Mouse (Mus musculus) liver, adult 2 months (tissue): ENCODE measurements around the gene Znrf1. TPM values are rescaled to one million over a fixed set of nuclear protein-coding genes. Genes with fewer than 3 reads are reported as not detected.

ENCODE experiments used
- DNase-seq: peaks from one replicate; pipeline ENCODE4 v3.0.0-alpha.2; 2011; ENCODE audit warnings: low read depth, low spot score; ENCODE audit errors: extremely low read depth
- H3K27ac ChIP-seq: fragments of 200-500 bp; replicated peaks from 2 replicates; pipeline ENCODE4 v1.5.1; 2012; ENCODE audit warnings: low read depth, mild to moderate bottlenecking, control low read depth, inconsistent platforms, low read length; ENCODE audit not compliant: insufficient read depth
- H3K27me3 ChIP-seq: fragments of 200-500 bp; 2 replicates; pipeline ENCODE4 v1.6.1; 2012; ENCODE audit warnings: mild to moderate bottlenecking, moderate library complexity, low read length, inconsistent platforms; ENCODE audit not compliant: control insufficient read depth, insufficient read depth
- H3K36me3 ChIP-seq: fragments of 200-500 bp; 2 replicates; pipeline ENCODE4 v1.6.1; 2012; ENCODE audit warnings: low read length, inconsistent platforms; ENCODE audit not compliant: control insufficient read depth, insufficient read depth
- H3K4me1 ChIP-seq: fragments of 200-500 bp; 2 replicates; pipeline ENCODE4 v1.6.1; 2011; ENCODE audit warnings: low read length; ENCODE audit not compliant: control insufficient read depth, insufficient read depth
- H3K4me3 ChIP-seq: fragments of 200-500 bp; 2 replicates; pipeline ENCODE4 v1.5.1; 2011; ENCODE audit warnings: low read depth, mild to moderate bottlenecking, control low read depth, low read length, moderate library complexity; ENCODE audit not compliant: insufficient read depth
- H3K79me2 ChIP-seq: fragments of 200-500 bp; 2 replicates; pipeline ENCODE4 v1.6.1; 2012; ENCODE audit warnings: inconsistent platforms, mild to moderate bottlenecking, low read length, moderate library complexity; ENCODE audit not compliant: control insufficient read depth, insufficient read depth
- H3K9ac ChIP-seq: fragments of 200-500 bp; 2 replicates; pipeline ENCODE4 v1.6.1; 2012; ENCODE audit warnings: low read depth, mild to moderate bottlenecking, control low read depth, inconsistent platforms, low read length
- CTCF ChIP-seq: fragments of 200-500 bp; IDR thresholded peaks from 2 replicates; pipeline ENCODE4 v1.5.1; 2011; ENCODE audit warnings: low read depth, low read length, control low read depth
- POLR2A ChIP-seq: fragments of 200-500 bp; IDR thresholded peaks from 2 replicates; pipeline ENCODE4 v1.6.1; 2011; ENCODE audit warnings: low read length, control low read depth; ENCODE audit not compliant: insufficient read depth; ENCODE audit errors: extremely low read depth
- WGBS: fragments of 180-500 bp; shearing (Covaris S2); methylation state at CpG from one replicate; pipeline ENCODE4 v1.1.7; 2018; 5-methylcytosine and 5-hydroxymethylcytosine counted together
- polyA plus RNA-seq: library from polyadenylated mRNA; depleted of rRNA; stranded (reverse); fragments of >200 nt; gene quantifications from 2 replicates; pipeline ENCODE4 v1.2.3, GENCODE M21; 2012
- total RNA-seq: library from RNA; depleted of rRNA; stranded (reverse); fragments of >200 nt; gene quantifications from 2 replicates; pipeline ENCODE4 v1.2.3, GENCODE M21; 2014

Gene Znrf1
- total and polyA plus RNA-seq, 2 experiments, result 13.8 to 44.3 TPM

- 60% methylated on average over 15 of the region's 15 CpGs for WGBS
- H3K4me3 ChIP-seq, result no peak overlapping the region
- H3K27me3 ChIP-seq, result no peaks in the 10 kb centered on the region
- H3K79me2 ChIP-seq, result peaks cover 32% of the 10 kb centered on the region
- H3K36me3 ChIP-seq, result no peaks in the 10 kb centered on the region
- no peak overlapping the region for H3K9ac ChIP-seq
- H3K27ac ChIP-seq, result no peak overlapping the region
- H3K4me1 ChIP-seq, result peaks cover 16% of the 10 kb centered on the region
- DNase-seq, result no peak
- TF ChIP-seq POLR2A, result no peak
- no peak for TF ChIP-seq CTCF
Observed at GRCm38 (mm10) chr8:111595712-111596484, 60.0 kb downstream of the Znrf1 start.

- peaks cover 31% of the 10 kb centered on the region for H3K79me2 ChIP-seq
- WGBS, result 65% methylated on average over 3 of the region's 3 CpGs
- no peak overlapping the region for H3K27ac ChIP-seq
- no peak for DNase-seq
- H3K27me3 ChIP-seq, result no peaks in the 10 kb centered on the region
- TF ChIP-seq CTCF (no peak), POLR2A (no peak)
- H3K9ac ChIP-seq, result no peak overlapping the region
- no peak overlapping the region for H3K4me3 ChIP-seq
- H3K4me1 ChIP-seq, result peaks cover 16% of the 10 kb centered on the region
- H3K36me3 ChIP-seq, result no peaks in the 10 kb centered on the region
Observed at GRCm38 (mm10) chr8:111596485-111596821, 60.6 kb downstream of the Znrf1 start.

- no peak for DNase-seq
- 41% methylated on average over 1 of the region's 1 CpGs for WGBS
- no peaks in the 10 kb centered on the region for H3K27me3 ChIP-seq
Observed at GRCm38 (mm10) chr8:111597310-111597709, 61.4 kb downstream of the Znrf1 start.

GRCm38 (mm10) chr8:111599707-111600444 is 64.0 kb downstream of the Znrf1 start:
- H3K79me2 ChIP-seq, result peaks cover 35% of the 10 kb centered on the region
- no peak for DNase-seq
- peaks cover 10% of the 10 kb centered on the region for H3K4me1 ChIP-seq
- no peak overlapping the region for H3K4me3 ChIP-seq
- H3K36me3 ChIP-seq, result peaks cover 2% of the 10 kb centered on the region; the same call in 1 of the 2 replicates
- TF ChIP-seq POLR2A, result no peak
- no peak for TF ChIP-seq CTCF
- H3K9ac ChIP-seq, result no peak overlapping the region
- 83% methylated on average over 9 of the region's 9 CpGs for WGBS
- H3K27ac ChIP-seq, result no peak overlapping the region
- H3K27me3 ChIP-seq, result no peaks in the 10 kb centered on the region

More at GRCm38 (mm10) chr8:111597310-111597709, 61.4 kb downstream of the Znrf1 start:
- no peak overlapping the region for H3K27ac ChIP-seq
- TF ChIP-seq CTCF (no peak), POLR2A (no peak)
- H3K36me3 ChIP-seq, result no peaks in the 10 kb centered on the region
- peaks cover 34% of the 10 kb centered on the region for H3K79me2 ChIP-seq
- peaks cover 16% of the 10 kb centered on the region for H3K4me1 ChIP-seq
- no peak overlapping the region for H3K9ac ChIP-seq
- H3K4me3 ChIP-seq, result no peak overlapping the region

GRCm38 (mm10) chr8:111602050-111602449 is 66.2 kb downstream of the Znrf1 start:
- H3K4me3 ChIP-seq, result no peak overlapping the region
- H3K4me1 ChIP-seq, result peaks cover 3% of the 10 kb centered on the region
- H3K79me2 ChIP-seq, result peaks cover 39% of the 10 kb centered on the region
- no peaks in the 10 kb centered on the region for H3K27me3 ChIP-seq
- H3K27ac ChIP-seq, result no peak overlapping the region
- TF ChIP-seq CTCF, result no peak
- TF ChIP-seq POLR2A, result no peak
- H3K9ac ChIP-seq, result no peak overlapping the region
- no peak for DNase-seq
- peaks cover 2% of the 10 kb centered on the region; the same call in 1 of the 2 replicates for H3K36me3 ChIP-seq
- WGBS, result 93% methylated on average over 4 of the region's 4 CpGs

GRCm38 (mm10) chr8:111604986-111605385 is 69.1 kb downstream of the Znrf1 start:
- no peak for DNase-seq
- Histone ChIP-seq H3K9ac (no peak overlapping the region), H3K27me3 (no peaks in the 10 kb centered on the region), H3K4me3 (no peak overlapping the region), H3K4me1 (no peaks in the 10 kb centered on the region), H3K79me2 (peaks cover 46% of the 10 kb centered on the region), H3K36me3 (peaks cover 6% of the 10 kb centered on the region; the same call in 1 of the 2 replicates), H3K27ac (no peak overlapping the region)
- WGBS, result 90% methylated on average over 2 of the region's 2 CpGs
- TF ChIP-seq CTCF (no peak), POLR2A (no peak)
